Mouse (Mus musculus) left cerebral cortex, adult 18-20 months (tissue): Measurements from ENCODE around the gene Apod. TPM values are rescaled to one million over a fixed set of nuclear protein-coding genes. Genes with fewer than 3 reads are reported as not detected.
"Not testable (repeated sequence)": the region's sequence is repeated elsewhere in the genome, so short reads cannot be mapped to it uniquely, and the experiment has no call there.

Source experiments
- DNase-seq, 2 experiments: peaks; one replicate each; pipeline ENCODE4 v3.0.0; 2021 to 2022; ENCODE audit warnings: low spot score in 2 of 2, mixed read lengths in 1 of 2
- total RNA-seq, 2 experiments: library from RNA; stranded (reverse); gene quantifications; 2 replicates each; pipeline ENCODE4 v1.2.3; 2021

Gene Apod
- total RNA-seq, 2 experiments from 2014 or later = 197 to 221 TPM

GRCm38 (mm10) chr16:31325966-31326365 lies 11.4 kb upstream of the Apod start:
- DNase-seq = no peak

- DNase-seq = no peak
Measured at GRCm38 (mm10) chr16:31325120-31325519, 10.5 kb upstream of the Apod start.

GRCm38 (mm10) chr16:31321501-31321900 lies 6.9 kb upstream of the Apod start:
- no peak for DNase-seq

GRCm38 (mm10) chr16:31320954-31321353 lies 6.3 kb upstream of the Apod start:
- no peak for DNase-seq

- DNase-seq = not testable (repeated sequence)
Measured at GRCm38 (mm10) chr16:31319723-31320122, 5.1 kb upstream of the Apod start.

- DNase-seq = no peak
Measured at GRCm38 (mm10) chr16:31319316-31319715, 4.7 kb upstream of the Apod start.

- no peak for DNase-seq
Measured at GRCm38 (mm10) chr16:31318418-31318817, 3.8 kb upstream of the Apod start.

- not testable (repeated sequence) for DNase-seq
Measured at GRCm38 (mm10) chr16:31316246-31317143, 1.9 kb upstream of the Apod start.

GRCm38 (mm10) chr16:31315294-31315693 lies 686 bp upstream of the Apod start:
- peak in 1 of 2 experiments; percentile 16 for DNase-seq

- no peak for DNase-seq
Measured at GRCm38 (mm10) chr16:31313611-31314010, 997 bp downstream of the Apod start.

GRCm38 (mm10) chr16:31312296-31312695 lies 2.3 kb downstream of the Apod start:
- peak; percentile 23 to 35 for DNase-seq

GRCm38 (mm10) chr16:31305199-31305919 lies 9.2 kb downstream of the Apod start:
- DNase-seq = no peak

GRCm38 (mm10) chr16:31303276-31303675 lies 11.3 kb downstream of the Apod start:
- no peak for DNase-seq

- no peak for DNase-seq
Measured at GRCm38 (mm10) chr16:31300883-31301532, 13.6 kb downstream of the Apod start.

GRCm38 (mm10) chr16:31300467-31300866 lies 14.1 kb downstream of the Apod start:
- no peak for DNase-seq

- no peak for DNase-seq
Measured at GRCm38 (mm10) chr16:31299960-31300353, 14.7 kb downstream of the Apod start.

GRCm38 (mm10) chr16:31299164-31299959 lies 15.2 kb downstream of the Apod start:
- no peak for DNase-seq

- DNase-seq = no peak
Measured at GRCm38 (mm10) chr16:31297113-31297512, 17.5 kb downstream of the Apod start.

- DNase-seq = no peak
Measured at GRCm38 (mm10) chr16:31293761-31294160, 20.8 kb downstream of the Apod start.

- DNase-seq = no peak
Measured at GRCm38 (mm10) chr16:31290751-31291365, 23.8 kb downstream of the Apod start.
